Mouse (Mus musculus) heart, embryonic 10.5 days (tissue): ENCODE measurements at regions not wholly inside any gene's neighbourhood (a gene's known extent, or its start where the extent isn't known, plus 50 kb on each side); places are given as distances from the start of the nearest gene placed in this dataset.
A peak's percentile ranks its signal among the peaks of the same experiment; 100 is the strongest.

Experiments
- DNase-seq: peaks from one replicate; pipeline ENCODE4 v3.0.0-alpha.2; 2017; ENCODE audit warnings: low spot score
- H3K27ac ChIP-seq: fragments of 300-500 bp; sonication (generic); 2 replicates; pipeline ENCODE4 v1.5.1; 2016; ENCODE audit warnings: mild to moderate bottlenecking
- H3K27me3 ChIP-seq: fragments of 300-500 bp; sonication (generic); 2 replicates; pipeline ENCODE4 v1.6.1; 2016; ENCODE audit warnings: mild to moderate bottlenecking; ENCODE audit not compliant: poor library complexity, insufficient read depth, severe bottlenecking
- H3K36me3 ChIP-seq: fragments of 300-500 bp; sonication (generic); 2 replicates; pipeline ENCODE4 v1.6.1; 2016; ENCODE audit warnings: mild to moderate bottlenecking, moderate library complexity
- H3K4me1 ChIP-seq: fragments of 300-500 bp; sonication (generic); 2 replicates; pipeline ENCODE4 v1.6.1; 2016; ENCODE audit warnings: mild to moderate bottlenecking
- H3K4me3 ChIP-seq: fragments of 300-500 bp; sonication (generic); 2 replicates; pipeline ENCODE4 v1.5.1; 2016; ENCODE audit warnings: mild to moderate bottlenecking, moderate library complexity
- H3K9me3 ChIP-seq: fragments of 300-500 bp; sonication (generic); 2 replicates; pipeline ENCODE4 v1.6.1; 2016; ENCODE audit warnings: mild to moderate bottlenecking, moderate library complexity
- WGBS: fragments of 180-500 bp; shearing (Covaris S2); methylation state at CpG from one replicate; pipeline ENCODE4 v1.1.7; 2016; 5-methylcytosine and 5-hydroxymethylcytosine counted together

GRCm38 (mm10) chr8:116343534-116343933, 161.2 kb upstream of the Dynlrb2 start:
- Histone ChIP-seq H3K4me1 (peaks cover 8% of the 10 kb centered on the region), H3K4me3 (no peak overlapping the region), H3K9me3 (no peaks in the 10 kb centered on the region), H3K27ac (no peak overlapping the region), H3K27me3 (no peaks in the 10 kb centered on the region), H3K36me3 (no peaks in the 10 kb centered on the region)
- DNase-seq: no peak
- WGBS: 87% methylated on average over 5 of the region's 5 CpGs

- Histone ChIP-seq H3K36me3 (no peaks in the 10 kb centered on the region), H3K9me3 (no peaks in the 10 kb centered on the region), H3K4me1 (peaks cover 4% of the 10 kb centered on the region; the same call in 1 of the 2 replicates), H3K27ac (no peak overlapping the region), H3K27me3 (no peaks in the 10 kb centered on the region), H3K4me3 (no peak overlapping the region)
- no peak for DNase-seq
- 39% methylated on average over 3 of the region's 3 CpGs for WGBS
Observed at GRCm38 (mm10) chr8:116334772-116335171, 170.0 kb upstream of the Dynlrb2 start.

- H3K27me3 ChIP-seq: no peaks in the 10 kb centered on the region
- no peaks in the 10 kb centered on the region for H3K9me3 ChIP-seq
- no peaks in the 10 kb centered on the region for H3K36me3 ChIP-seq
- peaks cover 4% of the 10 kb centered on the region; the same call in 1 of the 2 replicates for H3K4me1 ChIP-seq
- H3K4me3 ChIP-seq: no peak overlapping the region
- 83% methylated on average over 3 of the region's 3 CpGs for WGBS
- no peak for DNase-seq
- H3K27ac ChIP-seq: no peak overlapping the region
Observed at GRCm38 (mm10) chr8:116334101-116334500, 170.7 kb upstream of the Dynlrb2 start.

- WGBS: 84% methylated on average over 13 of the region's 13 CpGs
Observed at GRCm38 (mm10) chr8:116320014-116320680, 184.6 kb upstream of the Dynlrb2 start.

GRCm38 (mm10) chr8:116315410-116315809, 189.4 kb upstream of the Dynlrb2 start:
- Histone ChIP-seq H3K27me3 (no peaks in the 10 kb centered on the region), H3K4me1 (peaks cover 13% of the 10 kb centered on the region), H3K4me3 (no peak overlapping the region), H3K36me3 (no peaks in the 10 kb centered on the region), H3K9me3 (no peaks in the 10 kb centered on the region), H3K27ac (no peak overlapping the region)
- WGBS: 30% methylated on average over 5 of the region's 5 CpGs
- no peak for DNase-seq

More at GRCm38 (mm10) chr8:116320014-116320680, 184.6 kb upstream of the Dynlrb2 start:
- Histone ChIP-seq H3K27me3 (no peaks in the 10 kb centered on the region), H3K36me3 (no peaks in the 10 kb centered on the region), H3K27ac (no peak overlapping the region), H3K4me3 (no peak overlapping the region), H3K4me1 (peaks cover 10% of the 10 kb centered on the region), H3K9me3 (no peaks in the 10 kb centered on the region)
- DNase-seq: no peak

GRCm38 (mm10) chr8:116314429-116315092, 190.2 kb upstream of the Dynlrb2 start:
- no peaks in the 10 kb centered on the region for H3K27me3 ChIP-seq
- H3K36me3 ChIP-seq: no peaks in the 10 kb centered on the region
- peaks cover 13% of the 10 kb centered on the region for H3K4me1 ChIP-seq
- no peak overlapping the region for H3K4me3 ChIP-seq
- H3K9me3 ChIP-seq: no peaks in the 10 kb centered on the region
- no peak for DNase-seq
- H3K27ac ChIP-seq: no peak overlapping the region
- WGBS: 88% methylated on average over 12 of the region's 12 CpGs

GRCm38 (mm10) chr8:116298891-116299290, 205.9 kb upstream of the Dynlrb2 start:
- H3K27ac ChIP-seq: no peak overlapping the region
- H3K36me3 ChIP-seq: no peaks in the 10 kb centered on the region
- no peak for DNase-seq
- H3K4me3 ChIP-seq: no peak overlapping the region
- no peaks in the 10 kb centered on the region for H3K9me3 ChIP-seq
- no peaks in the 10 kb centered on the region for H3K4me1 ChIP-seq
- no peaks in the 10 kb centered on the region for H3K27me3 ChIP-seq
- 79% methylated on average over 7 of the region's 7 CpGs for WGBS

- H3K36me3 ChIP-seq: no peaks in the 10 kb centered on the region
- no peaks in the 10 kb centered on the region; the same call in 1 of the 2 replicates for H3K27me3 ChIP-seq
- 89% methylated on average over 6 of the region's 6 CpGs for WGBS
- H3K4me3 ChIP-seq: no peak overlapping the region
- no peak overlapping the region for H3K27ac ChIP-seq
- peaks cover 10% of the 10 kb centered on the region; the same call in 1 of the 2 replicates for H3K4me1 ChIP-seq
- no peak for DNase-seq
- H3K9me3 ChIP-seq: no peaks in the 10 kb centered on the region
Observed at GRCm38 (mm10) chr8:116290671-116291245, 214.0 kb upstream of the Dynlrb2 start.

- H3K9me3 ChIP-seq: no peaks in the 10 kb centered on the region
- H3K4me3 ChIP-seq: no peak overlapping the region
- 39% methylated on average over 2 of the region's 2 CpGs for WGBS
- peak; percentile 77 for DNase-seq
- no peaks in the 10 kb centered on the region; the same call in 1 of the 2 replicates for H3K27me3 ChIP-seq
- no peak overlapping the region for H3K27ac ChIP-seq
- H3K36me3 ChIP-seq: no peaks in the 10 kb centered on the region
- H3K4me1 ChIP-seq: peaks cover 10% of the 10 kb centered on the region; the same call in 1 of the 2 replicates
Observed at GRCm38 (mm10) chr8:116289237-116289636, 215.5 kb upstream of the Dynlrb2 start.

- Histone ChIP-seq H3K36me3 (no peaks in the 10 kb centered on the region), H3K4me1 (peaks cover 3% of the 10 kb centered on the region; the same call in 1 of the 2 replicates), H3K9me3 (no peaks in the 10 kb centered on the region), H3K27me3 (no peaks in the 10 kb centered on the region; the same call in 1 of the 2 replicates), H3K4me3 (no peak overlapping the region), H3K27ac (no peak overlapping the region)
- WGBS: 50% methylated on average over 2 of the region's 3 CpGs
- peak; percentile 28 for DNase-seq
Observed at GRCm38 (mm10) chr8:116283990-116284389, 220.8 kb upstream of the Dynlrb2 start.

GRCm38 (mm10) chr8:116282341-116282740, 222.4 kb upstream of the Dynlrb2 start:
- H3K4me1 ChIP-seq: no peaks in the 10 kb centered on the region
- no peaks in the 10 kb centered on the region for H3K36me3 ChIP-seq
- no peaks in the 10 kb centered on the region; the same call in 1 of the 2 replicates for H3K27me3 ChIP-seq
- H3K27ac ChIP-seq: no peak overlapping the region
- peak; percentile 35 for DNase-seq
- WGBS: 81% methylated on average over 5 of the region's 5 CpGs
- no peak overlapping the region for H3K4me3 ChIP-seq
- no peaks in the 10 kb centered on the region for H3K9me3 ChIP-seq

- Histone ChIP-seq H3K27me3 (no peaks in the 10 kb centered on the region), H3K9me3 (no peaks in the 10 kb centered on the region), H3K27ac (no peak overlapping the region), H3K36me3 (no peaks in the 10 kb centered on the region), H3K4me3 (no peak overlapping the region), H3K4me1 (no peaks in the 10 kb centered on the region)
- no peak for DNase-seq
- 33% methylated on average over 4 of the region's 4 CpGs for WGBS
Observed at GRCm38 (mm10) chr8:116275014-116275413, 229.8 kb upstream of the Dynlrb2 start.

GRCm38 (mm10) chr8:116271238-116271637, 233.5 kb upstream of the Dynlrb2 start:
- Histone ChIP-seq H3K27ac (no peak overlapping the region), H3K9me3 (no peaks in the 10 kb centered on the region), H3K36me3 (no peaks in the 10 kb centered on the region), H3K27me3 (no peaks in the 10 kb centered on the region), H3K4me1 (no peaks in the 10 kb centered on the region), H3K4me3 (no peak overlapping the region)
- no peak for DNase-seq
- 87% methylated on average over 6 of the region's 6 CpGs for WGBS
